Mouse (Mus musculus) forebrain, postnatal 0 days (tissue): ENCODE measurements around the gene March10. TPM values are rescaled to one million over a fixed set of nuclear protein-coding genes. Genes with fewer than 3 reads are reported as not detected.

Experiments
- ATAC-seq: fragments of 200-750 bp; cut with Nextera tagmentation; 2 replicates; pipeline ENCODE4 v1.8.0; 2017; ENCODE audit warnings: mild to moderate bottlenecking, moderate library complexity
- DNase-seq: peaks from one replicate; pipeline ENCODE4 v3.0.0-alpha.2; 2015
- H3K27ac ChIP-seq: fragments of 300-500 bp; sonication (generic); 2 replicates; pipeline ENCODE4 v1.5.1; 2014; ENCODE audit warnings: low read depth, mild to moderate bottlenecking, antibody characterized with exemption, low read length, moderate library complexity, mixed read lengths
- H3K27me3 ChIP-seq: fragments of 300-500 bp; sonication (generic); 2 replicates; pipeline ENCODE4 v1.6.1; 2014; ENCODE audit warnings: mild to moderate bottlenecking, low read length, mixed read lengths; ENCODE audit not compliant: insufficient read depth
- H3K36me3 ChIP-seq: fragments of 300-500 bp; sonication (generic); 2 replicates; pipeline ENCODE4 v1.6.1; 2014; ENCODE audit warnings: mild to moderate bottlenecking, moderate library complexity; ENCODE audit not compliant: insufficient read depth
- H3K4me1 ChIP-seq: fragments of 300-500 bp; sonication (generic); 2 replicates; pipeline ENCODE4 v1.6.1; 2014; ENCODE audit warnings: antibody characterized with exemption; ENCODE audit not compliant: insufficient read depth
- H3K4me2 ChIP-seq: fragments of 300-500 bp; sonication (generic); 2 replicates; pipeline ENCODE4 v1.6.1; 2014; ENCODE audit warnings: low read depth, mild to moderate bottlenecking, moderate library complexity
- H3K4me3 ChIP-seq: fragments of 300-500 bp; sonication (generic); 2 replicates; pipeline ENCODE4 v1.5.1; 2014; ENCODE audit warnings: low read depth, low read length, mixed read lengths
- H3K9ac ChIP-seq: fragments of 300-500 bp; sonication (generic); 2 replicates; pipeline ENCODE4 v1.6.1; 2014; ENCODE audit warnings: mild to moderate bottlenecking
- H3K9me3 ChIP-seq: fragments of 300-500 bp; sonication (generic); 2 replicates; pipeline ENCODE4 v1.6.1; 2016; ENCODE audit warnings: low read length
- CTCF ChIP-seq: sonication (generic); IDR thresholded peaks from 2 replicates; pipeline ENCODE4 v1.5.1; 2016; ENCODE audit warnings: antibody characterized with exemption, control low read depth, low read depth
- WGBS: fragments of 180-500 bp; shearing (Covaris S2); extraction: QIAGEN DNeasy Blood & Tissue Kit; methylation state at CpG from one replicate; pipeline ENCODE4 v1.1.7; 2014; 5-methylcytosine and 5-hydroxymethylcytosine counted together
- polyA plus RNA-seq: library from polyadenylated mRNA; unstranded; fragments of >200 nt; fragmentation: Nextera tagmentation; extraction: Ambion mirVana; gene quantifications from 2 replicates; pipeline ENCODE4 v1.2.1, GENCODE M21; 2015
- total RNA-seq: library from RNA; depleted of rRNA; stranded (reverse); fragments of >200 nt; gene quantifications from 2 replicates; pipeline ENCODE4 v1.2.3, GENCODE M21; 2014

Gene March10
- total and polyA plus RNA-seq, 2 experiments from 2014 or later, result 0.38 to 0.58 TPM

- 45% methylated on average over 10 of the region's 10 CpGs for WGBS
- Histone ChIP-seq H3K4me3 (no peak overlapping the region), H3K27me3 (no peaks in the 10 kb centered on the region), H3K4me2 (no peak overlapping the region), H3K9me3 (no peaks in the 10 kb centered on the region), H3K4me1 (no peaks in the 10 kb centered on the region), H3K9ac (no peak overlapping the region), H3K36me3 (no peaks in the 10 kb centered on the region), H3K27ac (no peak overlapping the region)
- DNase-seq (no peak), ATAC-seq (no peak)
- no peak for TF ChIP-seq CTCF
Observed at GRCm38 (mm10) chr11:105331732-105332131, 124.8 kb downstream of the March10 start.

- ATAC-seq (no peak), DNase-seq (no peak)
- Histone ChIP-seq H3K9me3 (no peaks in the 10 kb centered on the region), H3K4me2 (no peak overlapping the region), H3K27me3 (no peaks in the 10 kb centered on the region), H3K36me3 (no peaks in the 10 kb centered on the region), H3K4me1 (no peaks in the 10 kb centered on the region), H3K9ac (no peak overlapping the region), H3K27ac (no peak overlapping the region), H3K4me3 (no peak overlapping the region)
- WGBS, result 93% methylated on average over 3 of the region's 3 CpGs
- TF ChIP-seq CTCF, result no peak
Observed at GRCm38 (mm10) chr11:105331129-105331528, 125.4 kb downstream of the March10 start.

- H3K27me3 ChIP-seq, result no peaks in the 10 kb centered on the region
- 76% methylated on average over 9 of the region's 9 CpGs for WGBS
- H3K4me2 ChIP-seq, result no peak overlapping the region
- TF ChIP-seq CTCF, result no peak
- no peaks in the 10 kb centered on the region for H3K4me1 ChIP-seq
- H3K4me3 ChIP-seq, result no peak overlapping the region
- no peaks in the 10 kb centered on the region for H3K9me3 ChIP-seq
- DNase-seq (no peak), ATAC-seq (no peak)
- no peak overlapping the region for H3K9ac ChIP-seq
- no peaks in the 10 kb centered on the region for H3K36me3 ChIP-seq
- no peak overlapping the region for H3K27ac ChIP-seq
Observed at GRCm38 (mm10) chr11:105329962-105330361, 126.6 kb downstream of the March10 start.

GRCm38 (mm10) chr11:105327101-105327500, 129.4 kb downstream of the March10 start:
- no peaks in the 10 kb centered on the region for H3K36me3 ChIP-seq
- H3K4me2 ChIP-seq, result no peak overlapping the region
- WGBS, result 85% methylated on average over 3 of the region's 3 CpGs

GRCm38 (mm10) chr11:105323530-105323929, 133.0 kb downstream of the March10 start:
- Histone ChIP-seq H3K36me3 (no peaks in the 10 kb centered on the region), H3K27ac (no peak overlapping the region), H3K9ac (no peak overlapping the region), H3K9me3 (no peaks in the 10 kb centered on the region), H3K4me2 (no peak overlapping the region), H3K4me1 (no peaks in the 10 kb centered on the region), H3K4me3 (no peak overlapping the region), H3K27me3 (no peaks in the 10 kb centered on the region)
- no peak for TF ChIP-seq CTCF
- WGBS, result 91% methylated on average over 5 of the region's 5 CpGs
- ATAC-seq, result no peak
- DNase-seq, result no peak

More at GRCm38 (mm10) chr11:105327101-105327500, 129.4 kb downstream of the March10 start:
- Histone ChIP-seq H3K4me1 (no peaks in the 10 kb centered on the region), H3K4me3 (no peak overlapping the region), H3K9ac (no peak overlapping the region), H3K27ac (no peak overlapping the region), H3K9me3 (no peaks in the 10 kb centered on the region), H3K27me3 (no peaks in the 10 kb centered on the region)
- DNase-seq, result no peak
- TF ChIP-seq CTCF, result no peak
- no peak for ATAC-seq

GRCm38 (mm10) chr11:105321090-105321489, 135.4 kb downstream of the March10 start:
- DNase-seq (no peak), ATAC-seq (no peak)
- no peak for TF ChIP-seq CTCF
- no peaks in the 10 kb centered on the region for H3K27me3 ChIP-seq
- no peak overlapping the region for H3K4me2 ChIP-seq
- no peaks in the 10 kb centered on the region for H3K9me3 ChIP-seq
- 83% methylated on average over 2 of the region's 2 CpGs for WGBS
- H3K4me3 ChIP-seq, result no peak overlapping the region
- H3K27ac ChIP-seq, result no peak overlapping the region
- no peaks in the 10 kb centered on the region for H3K4me1 ChIP-seq
- no peaks in the 10 kb centered on the region for H3K36me3 ChIP-seq
- no peak overlapping the region for H3K9ac ChIP-seq

GRCm38 (mm10) chr11:105317769-105318168, 138.8 kb downstream of the March10 start:
- no peak for TF ChIP-seq CTCF
- H3K36me3 ChIP-seq, result no peaks in the 10 kb centered on the region

GRCm38 (mm10) chr11:105316121-105316520, 140.4 kb downstream of the March10 start:
- no peak for DNase-seq
- H3K9me3 ChIP-seq, result no peaks in the 10 kb centered on the region
- H3K4me1 ChIP-seq, result peaks cover 5% of the 10 kb centered on the region
- TF ChIP-seq CTCF, result no peak
- no peak for ATAC-seq
- no peaks in the 10 kb centered on the region for H3K36me3 ChIP-seq
- no peak overlapping the region for H3K9ac ChIP-seq
- no peak overlapping the region for H3K4me2 ChIP-seq
- H3K27me3 ChIP-seq, result no peaks in the 10 kb centered on the region
- WGBS, result 96% methylated on average over 4 of the region's 4 CpGs
- no peak overlapping the region for H3K27ac ChIP-seq
- no peak overlapping the region for H3K4me3 ChIP-seq

More at GRCm38 (mm10) chr11:105317769-105318168, 138.8 kb downstream of the March10 start:
- Histone ChIP-seq H3K4me1 (peaks cover 5% of the 10 kb centered on the region), H3K4me2 (no peak overlapping the region), H3K9me3 (no peaks in the 10 kb centered on the region), H3K9ac (no peak overlapping the region), H3K4me3 (no peak overlapping the region), H3K27me3 (no peaks in the 10 kb centered on the region), H3K27ac (no peak overlapping the region)
- 94% methylated on average over 6 of the region's 6 CpGs for WGBS
- no peak for DNase-seq
- no peak for ATAC-seq
